10 mouse cellular contexts compared by ENCODE assay signal in genomic region chr17:71097209-71097597, GRCm38 (mm10).
A peak's percentile ranks its signal among the peaks of the same experiment; 100 is the strongest.
DNase-seq lines count a peak whose midpoint lies in the region; ATAC-seq and TF ChIP-seq lines count a peak whose summit lies in the region.
"Had no signal": no experiment of that assay in that cellular context is flagged by ENCODE, and none has a peak within 500 bp of the region (broad histone marks: within the 10 kb centered on the region; RNA-seq: fewer than 3 reads in every experiment).

No protein-coding gene starts in this region.

- no peak for TF ChIP-seq EP300 in heart, postnatal 0 days (IDR thresholded peaks at IDR 0.05; ENCODE audit: low read depth)

- no peak for TF ChIP-seq CTCF in kidney, adult 2 months (conservative IDR thresholded peaks at IDR 0.05; ENCODE audit: insufficient read depth, insufficient read length, low read depth, low read length)
- TF ChIP-seq CTCF in heart, postnatal 0 days (IDR thresholded peaks at IDR 0.05; ENCODE audit: low read depth) = no peak

- ATAC-seq in kidney, embryonic 16.5 days (ENCODE audit: low FRiP score, low TSS enrichment) = no peak
- peak; percentile 68 for ATAC-seq in heart, postnatal 0 days (ENCODE audit: insufficient read depth, low read depth)
- ATAC-seq in midbrain, embryonic 13.5 days = no peak
- ATAC-seq: midbrain, embryonic 15.5 days had no signal

- no peak overlapping the region for H3K4me3 ChIP-seq in kidney, adult 2 months (ENCODE audit: insufficient read depth, low read depth, low read length)
- no peak overlapping the region for H3K4me3 ChIP-seq in kidney, embryonic 16.5 days (ENCODE audit: low read length)
- H3K4me3 ChIP-seq in heart, postnatal 0 days (ENCODE audit: low read depth, low read length) = no peak overlapping the region
- H3K4me3 ChIP-seq in midbrain, embryonic 13.5 days (replicated peaks) = no peak overlapping the region
- H3K4me3 ChIP-seq: midbrain, embryonic 15.5 days; neural tube, embryonic 12.5 days had no signal

- peak; percentile 70 to 80 for DNase-seq in cerebellum, postnatal 14 days
- DNase-seq in cerebellum, postnatal 4 days (ENCODE audit: low spot score in 2 of 2) = no peak
- DNase-seq in kidney, adult 2 months = peak; percentile 95
- peak; percentile 50 for DNase-seq in heart, postnatal 0 days (ENCODE audit: low spot score)
- DNase-seq in kidney, postnatal 36 days = peak; percentile 82 to 93
- DNase-seq in urinary bladder, postnatal 25 days (ENCODE audit: low spot score) = no peak

- H3K36me3 ChIP-seq in kidney, adult 2 months (ENCODE audit: control insufficient read depth, insufficient read depth, low read length) = no peaks in the 10 kb centered on the region
- H3K36me3 ChIP-seq in kidney, embryonic 16.5 days (ENCODE audit: insufficient read depth, low read length) = no peaks in the 10 kb centered on the region
- H3K36me3 ChIP-seq in heart, postnatal 0 days (replicated peaks; ENCODE audit: control insufficient read depth, insufficient read depth, low read length) = peaks cover 69% of the 10 kb centered on the region
- H3K36me3 ChIP-seq in midbrain, embryonic 13.5 days = no peaks in the 10 kb centered on the region
- H3K36me3 ChIP-seq: midbrain, embryonic 15.5 days; neural tube, embryonic 12.5 days had no signal

- no peak overlapping the region for H3K27ac ChIP-seq in kidney, adult 2 months (ENCODE audit: insufficient read depth, low read depth, low read length)
- H3K27ac ChIP-seq in kidney, embryonic 16.5 days (ENCODE audit: low read length) = no peak overlapping the region
- peak overlapping the region; percentile 46; the same call in 1 of the 2 replicates for H3K27ac ChIP-seq in heart, postnatal 0 days (ENCODE audit: low read depth)
- no peak overlapping the region for H3K27ac ChIP-seq in midbrain, embryonic 13.5 days
- H3K27ac ChIP-seq: midbrain, embryonic 15.5 days; neural tube, embryonic 12.5 days had no signal

- H3K4me1 ChIP-seq in kidney, adult 2 months (ENCODE audit: control insufficient read depth, insufficient read depth, low read length) = peaks cover 33% of the 10 kb centered on the region
- peaks cover 4% of the 10 kb centered on the region for H3K4me1 ChIP-seq in kidney, embryonic 16.5 days (ENCODE audit: insufficient read depth, low read length)
- peaks cover 19% of the 10 kb centered on the region; the same call in 1 of the 2 replicates for H3K4me1 ChIP-seq in heart, postnatal 0 days (ENCODE audit: control insufficient read depth, insufficient read depth)
- 0 out of 2 replicates have a peak, but pooled peaks cover 3% of the 10 kb centered on the region for H3K4me1 ChIP-seq in midbrain, embryonic 13.5 days (replicated peaks)
- H3K4me1 ChIP-seq: midbrain, embryonic 15.5 days; neural tube, embryonic 12.5 days had no signal

- no peak overlapping the region for H3K9ac ChIP-seq in kidney, embryonic 16.5 days (replicated peaks; ENCODE audit: low read length)
- H3K9ac ChIP-seq in heart, postnatal 0 days (replicated peaks; ENCODE audit: low read depth, low read length) = no peak overlapping the region
- H3K9ac ChIP-seq in midbrain, embryonic 13.5 days (replicated peaks) = no peak overlapping the region
- H3K9ac ChIP-seq: midbrain, embryonic 15.5 days; neural tube, embryonic 12.5 days had no signal

- no peak for TF ChIP-seq POLR2A in kidney, adult 2 months (IDR thresholded peaks at IDR 0.05; ENCODE audit: low read depth, low read length)

- H3K4me2 ChIP-seq in kidney, embryonic 16.5 days (replicated peaks; ENCODE audit: low read depth, low read length) = no peak overlapping the region
- H3K4me2 ChIP-seq in heart, postnatal 0 days (ENCODE audit: low read depth, low read length) = no peak overlapping the region
- H3K4me2 ChIP-seq in midbrain, embryonic 13.5 days (replicated peaks) = no peak overlapping the region
- H3K4me2 ChIP-seq: midbrain, embryonic 15.5 days; neural tube, embryonic 12.5 days had no signal

- H3K9me3 ChIP-seq in kidney, embryonic 16.5 days (ENCODE audit: low read length) = no peaks in the 10 kb centered on the region
- H3K9me3 ChIP-seq in heart, postnatal 0 days (replicated peaks; ENCODE audit: control insufficient read depth, low read length) = no peaks in the 10 kb centered on the region
- H3K9me3 ChIP-seq in midbrain, embryonic 13.5 days = no peaks in the 10 kb centered on the region
- H3K9me3 ChIP-seq: midbrain, embryonic 15.5 days; neural tube, embryonic 12.5 days had no signal

- 17% methylated on average over 6 of the region's 6 CpGs for WGBS in kidney, adult 2 months
- WGBS in kidney, embryonic 16.5 days = 85% methylated on average over 6 of the region's 6 CpGs
- WGBS in heart, postnatal 0 days = 38% methylated on average over 6 of the region's 6 CpGs
- WGBS in midbrain, embryonic 13.5 days = 90% methylated on average over 6 of the region's 6 CpGs

- no peaks in the 10 kb centered on the region for H3K27me3 ChIP-seq in kidney, adult 2 months (replicated peaks; ENCODE audit: control insufficient read depth, insufficient read depth, low read length)
- H3K27me3 ChIP-seq in kidney, embryonic 16.5 days (ENCODE audit: insufficient read depth, low read length) = no peaks in the 10 kb centered on the region
- H3K27me3 ChIP-seq in heart, postnatal 0 days (ENCODE audit: control insufficient read depth, insufficient read depth, low read length) = no peaks in the 10 kb centered on the region
- H3K27me3 ChIP-seq in midbrain, embryonic 13.5 days = no peaks in the 10 kb centered on the region
- H3K27me3 ChIP-seq: midbrain, embryonic 15.5 days; neural tube, embryonic 12.5 days had no signal

Comparison
In these comparisons a context has a peak if more than half of its experiments do, and no peak if none do; other contexts are left out.
1. DNase-seq: peak in cerebellum, postnatal 14 days (2 of 2), kidney, adult 2 months (single experiment), heart, postnatal 0 days (single experiment) and kidney, postnatal 36 days (2 of 2); none in cerebellum, postnatal 4 days (0 of 2) and urinary bladder, postnatal 25 days (single experiment).